Mouse (Mus musculus): ENCODE measurements around the gene 4933402N22Rik. TPM values are rescaled to one million over a fixed set of nuclear protein-coding genes. Genes with fewer than 3 reads are reported as not detected.
"Not testable (repeated sequence)": the region's sequence is repeated elsewhere in the genome, so short reads cannot be mapped to it uniquely, and the experiment has no call there.

The 4933402N22Rik gene
- polyA plus RNA-seq (2014; fragmentation: Nextera tagmentation; extraction: Ambion mirVana) = not detected in 2 replicates

GRCm38 (mm10) chr5:11917743-11918142, at the start of gene 4933402N22Rik:
Gene 4933402N22Rik, plus strand, starts transcription at chr5:11918043.
- 83% methylated on average over 1 of the region's 2 CpGs for WGBS
- not testable (repeated sequence) for DNase-seq (ENCODE audit: low spot score, missing footprints); H3K9ac ChIP-seq (ENCODE audit: low read length); H3K27me3 ChIP-seq (ENCODE audit: control insufficient read depth, insufficient read depth, low read length); H3K4me3 ChIP-seq (ENCODE audit: low read depth, low read length); ATAC-seq (ENCODE audit: low FRiP score); H3K36me3 ChIP-seq (ENCODE audit: control insufficient read depth, insufficient read depth, low read length); H3K9me3 ChIP-seq (ENCODE audit: control insufficient read depth, low read length); H3K4me2 ChIP-seq; H3K27ac ChIP-seq (ENCODE audit: low read depth, low read length); H3K4me1 ChIP-seq (ENCODE audit: control insufficient read depth, insufficient read depth, low read length)

- ATAC-seq (ENCODE audit: low FRiP score); H3K27me3 ChIP-seq (ENCODE audit: control insufficient read depth, insufficient read depth, low read length); H3K4me3 ChIP-seq (ENCODE audit: low read depth, low read length); H3K4me1 ChIP-seq (ENCODE audit: control insufficient read depth, insufficient read depth, low read length); H3K36me3 ChIP-seq (ENCODE audit: control insufficient read depth, insufficient read depth, low read length); H3K9me3 ChIP-seq (ENCODE audit: control insufficient read depth, low read length); H3K4me2 ChIP-seq; H3K9ac ChIP-seq (ENCODE audit: low read length); H3K27ac ChIP-seq (ENCODE audit: low read depth, low read length); DNase-seq (ENCODE audit: low spot score, missing footprints): not testable (repeated sequence)
- 84% methylated on average over 2 of the region's 2 CpGs for WGBS
Observed at GRCm38 (mm10) chr5:11923790-11924189, 5.9 kb downstream of the 4933402N22Rik start.

Other genes with a start within 250 kb of the 4933402N22Rik start
- gene Gm8922, start 236.1 kb upstream of the 4933402N22Rik start, polyA plus RNA-seq (2014; fragmentation: Nextera tagmentation; extraction: Ambion mirVana) = not detected in 2 replicates
- not detected in 2 replicates for gene Gm8926, start 147.5 kb upstream of the 4933402N22Rik start, polyA plus RNA-seq (2014; fragmentation: Nextera tagmentation; extraction: Ambion mirVana)
- gene Gm6465, start 72.5 kb upstream of the 4933402N22Rik start, polyA plus RNA-seq (2014; fragmentation: Nextera tagmentation; extraction: Ambion mirVana) = not detected in 2 replicates